Mouse (Mus musculus) kidney, adult 2 months (tissue): ENCODE data around the gene Phf24. TPM values are rescaled to one million over a fixed set of nuclear protein-coding genes. Genes with fewer than 3 reads are reported as not detected.
A peak's percentile ranks its signal among the peaks of the same experiment; 100 is the strongest.

ENCODE experiments used
- DNase-seq: peaks from one replicate; pipeline ENCODE4 v3.0.0; 2021
- H3K27ac ChIP-seq: fragments of 200-500 bp; 2 replicates; pipeline ENCODE4 v1.5.1; 2012; ENCODE audit warnings: low read depth, low read length, control low read depth, inconsistent platforms; ENCODE audit not compliant: insufficient read depth
- H3K27me3 ChIP-seq: fragments of 200-500 bp; replicated peaks from 2 replicates; pipeline ENCODE4 v1.6.1; 2012; ENCODE audit warnings: mild to moderate bottlenecking, moderate library complexity, low read length, inconsistent platforms; ENCODE audit not compliant: control insufficient read depth, insufficient read depth
- H3K36me3 ChIP-seq: fragments of 200-500 bp; 2 replicates; pipeline ENCODE4 v1.6.1; 2012; ENCODE audit warnings: mild to moderate bottlenecking, moderate library complexity, low read length, inconsistent platforms; ENCODE audit not compliant: control insufficient read depth, insufficient read depth
- H3K4me1 ChIP-seq: fragments of 200-500 bp; 2 replicates; pipeline ENCODE4 v1.6.1; 2011; ENCODE audit warnings: low read length; ENCODE audit not compliant: control insufficient read depth, insufficient read depth
- H3K4me3 ChIP-seq: fragments of 200-500 bp; 2 replicates; pipeline ENCODE4 v1.5.1; 2011; ENCODE audit warnings: mild to moderate bottlenecking, low read depth, low read length, control low read depth; ENCODE audit not compliant: insufficient read depth
- CTCF ChIP-seq: fragments of 200-500 bp; conservative IDR thresholded peaks from 2 replicates; pipeline ENCODE4 v1.5.1; 2011; ENCODE audit warnings: low read depth, mild to moderate bottlenecking, control low read depth, low read length, moderate library complexity, mixed read lengths; ENCODE audit not compliant: insufficient read depth, insufficient read length
- POLR2A ChIP-seq: fragments of 200-500 bp; IDR thresholded peaks from one replicate; pipeline ENCODE4 v1.6.1; 2011; ENCODE audit warnings: low read depth, low read length, control low read depth
- WGBS: fragments of 180-500 bp; shearing (Covaris S2); methylation state at CpG from one replicate; pipeline ENCODE4 v1.1.7; 2018; 5-methylcytosine and 5-hydroxymethylcytosine counted together
- polyA plus RNA-seq: library from polyadenylated mRNA; depleted of rRNA; stranded (reverse); fragments of >200 nt; gene quantifications from 2 replicates; pipeline ENCODE4 v1.2.3, GENCODE M21; 2012

Gene Phf24
- polyA plus RNA-seq, 1 experiment = 1.1 TPM

DNA sequence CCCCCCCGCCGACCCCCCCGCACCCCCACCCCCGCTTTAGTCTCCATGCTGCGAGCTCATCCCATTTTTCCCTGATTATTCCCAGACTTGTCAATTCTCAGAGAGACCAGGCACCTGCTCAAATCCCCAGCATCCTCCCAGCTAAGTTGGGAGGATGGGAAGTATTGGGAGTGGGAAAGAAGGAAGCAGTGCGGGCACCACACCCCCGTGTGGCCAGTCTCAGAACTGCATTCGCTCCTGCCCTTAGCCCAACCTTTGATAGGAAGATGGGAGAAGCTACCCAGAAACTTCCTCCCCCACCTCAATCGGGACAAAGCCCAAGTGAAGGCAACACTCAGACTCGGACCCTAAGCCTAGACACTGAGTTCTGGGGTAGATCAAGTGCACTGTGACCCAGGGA lies 37.8 kb downstream of the Phf24 start:
- Histone ChIP-seq H3K27ac (no peak overlapping the region), H3K36me3 (no peaks in the 10 kb centered on the region), H3K27me3 (no peaks in the 10 kb centered on the region), H3K4me1 (peaks cover 4% of the 10 kb centered on the region; the same call in 1 of the 2 replicates), H3K4me3 (no peak overlapping the region)
- TF ChIP-seq POLR2A = no peak
- peak; percentile 86 for TF ChIP-seq CTCF
- peak; percentile 71 for DNase-seq
- WGBS = 14% methylated on average over 10 of the region's 10 CpGs

DNA sequence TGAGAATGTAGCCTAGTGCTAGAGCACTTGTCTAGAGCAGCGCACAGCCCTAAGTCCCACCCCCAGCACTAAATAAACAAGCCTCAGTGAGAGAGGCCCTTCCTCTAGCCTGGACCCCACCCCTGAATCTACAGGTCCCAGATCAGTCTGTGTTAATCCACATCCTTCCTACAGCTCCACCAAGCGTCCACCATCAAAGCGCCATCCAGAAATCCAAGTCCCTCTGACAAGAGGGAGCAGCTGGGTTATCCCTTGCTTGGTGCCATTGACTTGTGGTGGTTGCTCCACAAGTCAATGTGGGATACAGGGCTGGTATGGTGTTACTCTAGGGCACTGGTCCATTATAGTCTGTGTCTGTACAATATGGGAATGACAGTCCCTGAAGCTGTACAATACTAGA lies 38.7 kb downstream of the Phf24 start:
- Histone ChIP-seq H3K4me3 (no peak overlapping the region), H3K4me1 (0 out of 2 replicates have a peak, but pooled peaks cover 3% of the 10 kb centered on the region), H3K27ac (no peak overlapping the region), H3K36me3 (no peaks in the 10 kb centered on the region), H3K27me3 (no peaks in the 10 kb centered on the region)
- WGBS = 100% methylated on average over 3 of the region's 3 CpGs
- TF ChIP-seq CTCF (no peak), POLR2A (no peak)
- no peak for DNase-seq

DNA sequence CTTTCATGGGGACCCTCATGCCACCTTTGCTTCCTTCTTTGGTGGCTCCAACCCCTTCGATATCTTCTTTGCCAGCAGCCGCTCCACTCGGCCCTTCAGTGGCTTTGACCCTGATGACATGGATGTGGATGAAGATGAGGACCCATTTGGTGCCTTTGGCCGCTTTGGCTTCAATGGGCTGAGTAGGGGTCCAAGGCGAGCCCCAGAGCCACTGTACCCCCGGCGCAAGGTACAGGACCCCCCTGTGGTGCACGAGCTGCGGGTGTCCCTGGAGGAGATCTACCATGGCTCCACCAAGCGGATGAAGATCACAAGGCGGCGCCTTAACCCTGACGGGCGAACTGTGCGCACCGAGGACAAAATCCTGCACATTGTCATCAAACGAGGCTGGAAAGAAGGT lies 40.1 kb downstream of the Phf24 start:
- Histone ChIP-seq H3K27ac (no peak overlapping the region), H3K27me3 (no peaks in the 10 kb centered on the region), H3K4me1 (no peaks in the 10 kb centered on the region), H3K4me3 (no peak overlapping the region), H3K36me3 (no peaks in the 10 kb centered on the region)
- TF ChIP-seq POLR2A (no peak), CTCF (no peak)
- WGBS = 95% methylated on average over 17 of the region's 17 CpGs
- DNase-seq = no peak

DNA sequence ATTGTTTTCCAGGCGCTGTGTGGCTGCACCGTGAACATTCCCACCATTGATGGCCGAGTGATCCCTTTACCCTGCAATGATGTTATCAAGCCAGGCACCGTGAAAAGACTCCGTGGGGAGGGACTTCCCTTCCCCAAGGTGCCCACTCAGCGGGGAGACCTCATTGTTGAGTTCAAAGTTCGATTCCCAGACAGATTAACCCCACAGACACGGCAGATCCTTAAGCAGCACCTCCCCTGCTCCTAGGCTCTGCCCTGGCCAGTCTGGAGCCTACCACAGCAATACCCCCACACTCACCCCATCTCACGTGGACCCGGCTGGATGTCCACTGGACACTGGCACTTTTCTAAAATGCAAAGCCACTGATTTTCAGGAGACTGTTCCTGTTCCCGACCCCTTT lies 40.8 kb downstream of the Phf24 start:
- Histone ChIP-seq H3K27ac (no peak overlapping the region), H3K27me3 (no peaks in the 10 kb centered on the region), H3K4me3 (no peak overlapping the region), H3K36me3 (no peaks in the 10 kb centered on the region), H3K4me1 (no peaks in the 10 kb centered on the region)
- peak; percentile 67 for DNase-seq
- WGBS = 64% methylated on average over 11 of the region's 11 CpGs
- TF ChIP-seq POLR2A = no peak
- TF ChIP-seq CTCF = no peak

DNA sequence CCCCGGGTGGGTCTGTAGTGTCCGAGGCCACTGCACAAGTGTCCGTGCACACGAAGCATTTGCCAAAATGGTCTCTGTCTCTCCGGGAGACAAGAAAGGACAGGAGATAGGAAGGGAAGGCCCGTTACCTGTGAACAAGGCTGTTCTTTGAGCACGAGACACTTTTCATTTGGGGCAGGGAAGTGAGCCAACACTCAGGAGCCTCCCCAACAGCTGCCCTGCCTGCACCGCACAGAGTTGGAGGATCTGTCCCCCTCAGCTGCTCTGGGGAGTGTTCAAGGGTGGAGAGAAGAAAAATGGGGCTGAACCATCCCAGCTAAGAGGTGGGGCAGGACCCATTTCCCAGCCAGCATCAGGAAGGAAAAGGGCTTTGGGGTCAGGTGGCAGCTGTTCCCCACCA lies 41.5 kb downstream of the Phf24 start:
- H3K27me3 ChIP-seq = no peaks in the 10 kb centered on the region
- H3K4me3 ChIP-seq = no peak overlapping the region
- 79% methylated on average over 8 of the region's 8 CpGs for WGBS
- H3K4me1 ChIP-seq = no peaks in the 10 kb centered on the region
- H3K27ac ChIP-seq = no peak overlapping the region
- DNase-seq = no peak
- H3K36me3 ChIP-seq = no peaks in the 10 kb centered on the region
- TF ChIP-seq CTCF = no peak

DNA sequence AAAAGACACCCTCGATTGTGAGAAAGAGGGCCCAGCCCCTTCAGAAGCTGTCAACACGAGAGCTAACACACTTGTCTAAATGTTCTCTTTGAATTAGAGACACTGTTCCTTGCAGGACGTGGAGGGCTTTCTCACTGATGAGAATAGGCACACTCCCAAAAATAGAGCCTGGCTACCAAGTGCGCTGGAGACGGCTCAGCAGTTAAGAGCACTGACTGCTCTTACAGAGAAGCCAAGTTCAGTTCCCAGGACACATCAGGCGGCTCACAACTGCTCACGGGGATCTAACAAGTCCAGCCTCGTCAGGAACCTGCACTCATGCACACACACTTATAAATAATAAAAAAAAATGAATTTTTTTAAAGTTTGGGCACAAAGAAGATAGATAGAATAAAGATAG lies 42.5 kb downstream of the Phf24 start:
- Histone ChIP-seq H3K27ac (no peak overlapping the region), H3K36me3 (no peaks in the 10 kb centered on the region), H3K4me3 (no peak overlapping the region), H3K4me1 (no peaks in the 10 kb centered on the region), H3K27me3 (no peaks in the 10 kb centered on the region)
- TF ChIP-seq POLR2A = no peak
- TF ChIP-seq CTCF = no peak
- DNase-seq = no peak
- WGBS = 76% methylated on average over 8 of the region's 8 CpGs

DNA sequence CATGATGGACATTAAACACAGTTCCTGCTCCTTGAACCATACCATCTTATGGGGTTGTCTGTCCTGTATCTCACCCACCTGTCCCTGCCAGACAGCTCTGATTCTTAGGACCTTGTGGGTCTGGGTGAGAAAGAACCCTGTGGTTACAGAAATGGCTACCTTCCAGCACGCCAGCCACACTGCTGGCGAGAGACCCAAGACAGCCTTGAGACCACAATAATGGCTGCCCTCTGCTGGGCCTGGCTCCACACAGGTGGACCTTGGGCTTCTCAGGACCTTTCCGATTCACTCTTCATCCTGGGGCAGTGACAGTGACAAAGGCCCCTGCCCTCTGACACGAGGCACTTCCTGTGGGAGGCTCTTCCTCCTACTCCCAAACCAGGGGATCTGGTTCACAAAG lies 42.9 kb downstream of the Phf24 start:
- WGBS = 58% methylated on average over 4 of the region's 4 CpGs
- no peaks in the 10 kb centered on the region for H3K36me3 ChIP-seq
- TF ChIP-seq CTCF = no peak
- TF ChIP-seq POLR2A = no peak
- no peaks in the 10 kb centered on the region for H3K4me1 ChIP-seq
- no peak for DNase-seq
- H3K4me3 ChIP-seq = no peak overlapping the region
- H3K27ac ChIP-seq = no peak overlapping the region
- H3K27me3 ChIP-seq = no peaks in the 10 kb centered on the region

DNA sequence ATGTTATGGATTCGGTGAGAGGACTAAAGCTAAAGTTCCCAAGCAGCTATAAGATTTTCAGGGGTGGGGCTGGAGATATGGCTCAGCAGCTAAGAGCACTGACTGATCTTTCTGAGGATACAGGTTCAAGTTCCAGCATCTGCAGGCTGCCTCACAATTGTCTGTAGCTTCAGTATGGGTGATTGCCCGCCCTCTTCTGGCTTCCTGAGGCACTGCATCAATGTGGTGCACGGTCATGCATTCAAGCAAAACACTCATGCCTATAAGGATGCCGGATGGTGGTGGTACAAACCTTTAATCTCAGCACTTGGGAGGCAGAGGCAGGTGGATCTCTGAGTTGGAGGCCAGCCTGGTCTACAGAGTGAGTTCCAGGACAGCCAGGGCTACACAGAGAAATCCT lies 45.1 kb downstream of the Phf24 start:
- Histone ChIP-seq H3K36me3 (no peaks in the 10 kb centered on the region), H3K27me3 (no peaks in the 10 kb centered on the region), H3K27ac (no peak overlapping the region), H3K4me3 (no peak overlapping the region), H3K4me1 (no peaks in the 10 kb centered on the region)
- peak; percentile 75 for DNase-seq
- TF ChIP-seq CTCF = peak; percentile 85
- no peak for TF ChIP-seq POLR2A
- WGBS = 26% methylated on average over 4 of the region's 4 CpGs
